Mouse (Mus musculus) liver, embryonic 11.5 days (tissue): Measurements from ENCODE around the gene Srsf5. TPM values are rescaled to one million over a fixed set of nuclear protein-coding genes. Genes with fewer than 3 reads are reported as not detected.
A peak's percentile ranks its signal among the peaks of the same experiment; 100 is the strongest.

Experiments used
- ATAC-seq: fragments of 200-750 bp; cut with Nextera tagmentation; replicated peaks from 2 replicates; pipeline ENCODE4 v1.8.0; 2017; ENCODE audit warnings: moderate number of reproducible peaks, mild to moderate bottlenecking, moderate TSS enrichment, moderate library complexity; ENCODE audit not compliant: low FRiP score
- DNase-seq: peaks from one replicate; pipeline ENCODE4 v3.0.0-alpha.2; 2017; ENCODE audit warnings: low spot score
- H3K27ac ChIP-seq: fragments of 300-500 bp; sonication (generic); 2 replicates; pipeline ENCODE4 v1.5.1; 2014; ENCODE audit warnings: mild to moderate bottlenecking, low read depth, low read length, control low read depth
- H3K27me3 ChIP-seq: fragments of 300-500 bp; sonication (generic); replicated peaks from 2 replicates; pipeline ENCODE4 v1.6.1; 2014; ENCODE audit warnings: low read length, mixed read lengths; ENCODE audit not compliant: control insufficient read depth, insufficient read depth
- H3K36me3 ChIP-seq: fragments of 300-500 bp; sonication (generic); 2 replicates; pipeline ENCODE4 v1.6.1; 2014; ENCODE audit warnings: mild to moderate bottlenecking, low read length, moderate library complexity, mixed read lengths; ENCODE audit not compliant: control insufficient read depth, insufficient read depth
- H3K4me1 ChIP-seq: fragments of 300-500 bp; sonication (generic); replicated peaks from 2 replicates; pipeline ENCODE4 v1.6.1; 2014; ENCODE audit warnings: low read length, mixed read lengths; ENCODE audit not compliant: control insufficient read depth, insufficient read depth
- H3K4me2 ChIP-seq: fragments of 300-500 bp; sonication (generic); 2 replicates; pipeline ENCODE4 v1.6.1; 2014; ENCODE audit warnings: mild to moderate bottlenecking, control low read depth, moderate library complexity
- H3K4me3 ChIP-seq: fragments of 300-500 bp; sonication (generic); 2 replicates; pipeline ENCODE4 v1.5.1; 2014; ENCODE audit warnings: low read depth, low read length, control low read depth
- H3K9ac ChIP-seq: fragments of 300-500 bp; sonication (generic); 2 replicates; pipeline ENCODE4 v1.6.1; 2014; ENCODE audit warnings: low read depth, low read length, control low read depth
- H3K9me3 ChIP-seq: fragments of 300-500 bp; sonication (generic); 2 replicates; pipeline ENCODE4 v1.6.1; 2016; ENCODE audit warnings: low read length, inconsistent platforms, mixed read lengths; ENCODE audit not compliant: control insufficient read depth
- WGBS: fragments of 180-500 bp; shearing (Covaris S2); extraction: QIAGEN DNeasy Blood & Tissue Kit; methylation state at CpG from one replicate; pipeline ENCODE4 v1.1.7; 2014; 5-methylcytosine and 5-hydroxymethylcytosine counted together
- polyA plus RNA-seq: library from polyadenylated mRNA; unstranded; fragments of >200 nt; fragmentation: Nextera tagmentation; extraction: Ambion mirVana; gene quantifications from 2 replicates; pipeline ENCODE4 v1.2.1, GENCODE M21; 2014

The Srsf5 gene
- polyA plus RNA-seq: 423 and 425 TPM in 2 replicates

DNA sequence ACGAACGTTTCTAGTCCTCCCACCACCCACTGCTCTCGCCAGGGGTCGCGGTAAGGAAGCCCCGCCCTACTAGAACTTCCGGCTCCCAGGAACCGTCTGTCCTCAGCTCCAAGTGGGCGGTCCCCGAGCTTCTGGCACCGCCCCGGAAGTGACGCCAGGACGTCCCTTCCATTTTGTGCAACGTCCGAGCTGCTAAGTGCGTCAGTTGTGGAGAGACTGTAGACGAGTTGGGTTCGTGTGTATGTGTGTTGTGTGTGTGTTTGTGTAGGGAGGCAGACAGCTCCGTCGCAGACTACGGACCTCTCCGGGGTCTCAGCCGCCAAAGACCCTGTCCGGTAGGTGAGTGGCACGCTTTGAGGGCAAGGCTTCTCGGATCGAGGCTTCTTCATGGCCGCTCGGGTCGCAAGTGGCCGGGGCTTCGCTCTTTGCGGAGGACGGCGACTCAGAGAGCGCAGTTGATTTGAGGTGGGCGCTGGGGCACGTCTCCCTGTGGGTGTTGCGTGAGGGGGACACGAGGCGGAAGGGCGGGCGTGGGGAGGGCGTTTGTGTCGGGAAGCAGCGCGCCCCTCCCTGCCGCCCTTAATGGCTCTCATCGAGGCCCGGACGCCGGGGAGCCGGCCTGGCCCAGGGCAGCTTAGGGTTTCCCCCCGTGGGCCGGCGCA lies at the start of gene Srsf5:
TSS of gene Srsf5 (plus strand) at position 171 of the 662 bp plus-strand sequence.
- under 1% methylated on average over 56 of the region's 57 CpGs for WGBS
- peak within 1 kb of the TSS; percentile 99 for H3K4me3 ChIP-seq
- peak within 1 kb of the TSS; percentile 91 for H3K4me2 ChIP-seq
- no peaks in the 10 kb centered on the region for H3K9me3 ChIP-seq
- ATAC-seq (peak; percentile 85), DNase-seq (peak; percentile 97)
- H3K27ac ChIP-seq: peak within 1 kb of the TSS; percentile 99
- H3K4me1 ChIP-seq: peaks cover 22% of the 10 kb centered on the region
- H3K9ac ChIP-seq: peak within 1 kb of the TSS; percentile 99
- no peaks in the 10 kb centered on the region for H3K27me3 ChIP-seq
- peaks cover 27% of the 10 kb centered on the region for H3K36me3 ChIP-seq

DNA sequence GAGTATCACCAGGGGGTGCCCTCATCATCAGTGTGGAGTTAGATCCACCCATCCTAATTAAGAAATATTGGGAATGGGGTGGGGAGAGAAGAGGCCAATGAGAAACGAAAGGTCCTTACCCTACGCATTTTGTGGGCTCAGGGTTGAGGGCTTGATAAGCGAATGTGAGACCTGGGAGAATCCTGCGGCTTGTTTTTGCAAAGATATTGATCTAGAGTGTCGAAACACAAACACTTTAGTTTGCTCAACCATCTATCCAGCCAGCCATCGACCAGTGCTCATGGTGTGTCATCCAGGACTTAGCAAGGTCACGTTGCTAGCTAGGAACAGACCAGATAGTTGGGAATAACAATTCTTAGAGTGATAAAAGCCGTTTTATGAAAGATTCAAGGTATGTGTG lies 35.7 kb upstream of the Srsf5 start:
- no peaks in the 10 kb centered on the region for H3K27me3 ChIP-seq
- no peak for DNase-seq
- H3K27ac ChIP-seq: no peak overlapping the region
- H3K4me1 ChIP-seq: no peaks in the 10 kb centered on the region
- no peaks in the 10 kb centered on the region for H3K36me3 ChIP-seq
- H3K4me2 ChIP-seq: no peak overlapping the region
- 66% methylated on average over 8 of the region's 8 CpGs for WGBS
- H3K9ac ChIP-seq: no peak overlapping the region
- no peak overlapping the region for H3K4me3 ChIP-seq
- peak; percentile 43; the same call in 1 of the 2 replicates for ATAC-seq
- H3K9me3 ChIP-seq: no peaks in the 10 kb centered on the region; the same call in 1 of the 2 replicates

DNA sequence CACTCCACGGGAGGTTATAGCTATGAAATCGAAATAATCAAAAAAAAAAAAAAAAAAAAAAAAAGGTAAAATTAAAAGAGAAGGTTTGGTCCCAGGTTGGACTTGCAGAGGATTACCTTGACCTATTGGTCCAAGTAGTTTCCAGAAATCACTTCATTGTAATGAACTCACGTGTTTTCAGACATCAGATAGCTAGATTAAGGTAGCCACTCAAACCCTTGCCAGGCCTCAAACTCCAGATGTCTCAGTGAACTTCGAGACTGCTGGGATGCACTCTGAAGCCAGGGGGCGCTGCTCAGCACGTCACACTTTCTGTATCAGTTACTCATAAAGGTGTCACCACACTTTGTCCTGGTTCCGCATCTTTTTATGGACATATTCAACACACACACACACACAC lies 27.5 kb upstream of the Srsf5 start:
- DNase-seq: no peak
- Histone ChIP-seq H3K36me3 (no peaks in the 10 kb centered on the region), H3K4me2 (no peak overlapping the region), H3K27me3 (peaks cover 6% of the 10 kb centered on the region; the same call in 1 of the 2 replicates), H3K9ac (no peak overlapping the region), H3K27ac (no peak overlapping the region), H3K4me1 (no peaks in the 10 kb centered on the region), H3K9me3 (no peaks in the 10 kb centered on the region), H3K4me3 (no peak overlapping the region)
- WGBS: 55% methylated on average over 7 of the region's 7 CpGs
- no peak for ATAC-seq

DNA sequence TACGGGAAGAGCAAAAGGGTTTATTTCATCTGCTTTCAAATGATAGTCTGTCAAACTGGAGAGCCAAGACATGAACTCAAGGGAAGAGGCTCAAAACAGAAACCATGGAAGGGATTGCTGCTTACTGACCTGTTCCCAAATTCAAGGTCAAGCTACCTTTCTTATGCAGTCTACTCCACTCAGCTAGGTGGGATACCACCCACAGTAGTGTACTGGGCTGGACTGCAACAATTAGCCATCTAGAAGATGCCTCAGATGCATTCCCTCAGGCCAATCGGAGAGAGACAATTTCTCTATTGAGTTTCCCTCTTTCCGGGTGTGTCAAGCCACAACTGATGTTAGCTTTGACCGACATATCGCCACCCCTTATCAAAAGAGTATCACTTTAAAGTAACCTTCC lies 24.0 kb upstream of the Srsf5 start:
- no peaks in the 10 kb centered on the region for H3K36me3 ChIP-seq
- H3K27ac ChIP-seq: no peak overlapping the region
- H3K4me1 ChIP-seq: 0 out of 2 replicates have a peak, but pooled peaks cover 4% of the 10 kb centered on the region
- H3K9me3 ChIP-seq: no peaks in the 10 kb centered on the region
- DNase-seq (no peak), ATAC-seq (no peak)
- H3K9ac ChIP-seq: no peak overlapping the region
- H3K27me3 ChIP-seq: peaks cover 7% of the 10 kb centered on the region
- no peak overlapping the region for H3K4me2 ChIP-seq
- WGBS: 84% methylated on average over 5 of the region's 5 CpGs
- no peak overlapping the region for H3K4me3 ChIP-seq

DNA sequence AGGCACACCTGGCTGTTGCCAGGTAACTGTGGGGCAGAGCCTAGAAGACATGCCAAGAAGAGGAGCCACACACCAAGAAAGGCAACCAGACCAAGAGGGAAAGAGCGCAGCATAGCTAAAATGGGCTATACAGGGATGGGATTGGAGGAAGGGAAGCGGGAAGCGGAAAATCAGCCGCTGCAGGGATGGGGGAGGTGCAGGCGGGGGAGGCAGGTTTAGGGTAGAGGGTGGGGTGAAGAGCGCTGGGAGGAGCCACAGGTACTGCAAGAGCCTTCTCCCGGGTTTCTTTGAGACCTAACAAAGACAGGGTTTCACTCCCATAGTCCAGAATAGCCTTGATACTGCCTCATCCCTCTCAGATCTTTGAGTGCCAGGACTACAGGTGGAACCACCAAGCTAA lies 22.4 kb upstream of the Srsf5 start:
- no peak for DNase-seq
- H3K4me3 ChIP-seq: no peak overlapping the region
- WGBS: 10% methylated on average over 7 of the region's 7 CpGs
- peak overlapping the region; percentile 28; the same call in 1 of the 2 replicates for H3K4me2 ChIP-seq
- H3K9ac ChIP-seq: no peak overlapping the region
- H3K27me3 ChIP-seq: peaks cover 7% of the 10 kb centered on the region
- no peak for ATAC-seq
- H3K36me3 ChIP-seq: no peaks in the 10 kb centered on the region
- peaks cover 4% of the 10 kb centered on the region; the same call in 1 of the 2 replicates for H3K4me1 ChIP-seq
- H3K27ac ChIP-seq: no peak overlapping the region
- no peaks in the 10 kb centered on the region for H3K9me3 ChIP-seq

DNA sequence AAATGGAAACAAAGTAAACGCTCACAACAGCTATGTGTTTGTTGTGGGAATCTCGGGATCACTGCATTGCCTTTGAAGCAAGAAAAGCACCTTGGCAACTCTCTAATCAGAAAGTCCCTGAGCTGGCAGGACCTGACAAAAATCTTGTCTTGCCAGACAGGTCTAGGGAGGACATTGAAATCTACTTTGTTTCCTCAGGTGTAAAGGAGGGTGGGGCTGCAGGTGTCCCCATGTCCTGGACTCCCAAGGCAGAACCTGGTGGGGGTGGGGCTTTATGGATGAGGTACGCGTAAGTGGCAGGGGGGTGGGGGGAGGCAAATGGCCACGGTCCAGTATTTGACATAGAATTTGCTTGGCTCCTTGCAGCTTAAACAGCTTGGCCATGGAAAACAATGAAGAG lies 21.7 kb upstream of the Srsf5 start:
- no peaks in the 10 kb centered on the region for H3K36me3 ChIP-seq
- no peak overlapping the region for H3K27ac ChIP-seq
- H3K9me3 ChIP-seq: no peaks in the 10 kb centered on the region
- no peak overlapping the region for H3K9ac ChIP-seq
- no peak overlapping the region for H3K4me3 ChIP-seq
- ATAC-seq: no peak
- 55% methylated on average over 5 of the region's 5 CpGs for WGBS
- no peak overlapping the region for H3K4me2 ChIP-seq
- peaks cover 7% of the 10 kb centered on the region for H3K27me3 ChIP-seq
- DNase-seq: no peak
- peaks cover 4% of the 10 kb centered on the region; the same call in 1 of the 2 replicates for H3K4me1 ChIP-seq

DNA sequence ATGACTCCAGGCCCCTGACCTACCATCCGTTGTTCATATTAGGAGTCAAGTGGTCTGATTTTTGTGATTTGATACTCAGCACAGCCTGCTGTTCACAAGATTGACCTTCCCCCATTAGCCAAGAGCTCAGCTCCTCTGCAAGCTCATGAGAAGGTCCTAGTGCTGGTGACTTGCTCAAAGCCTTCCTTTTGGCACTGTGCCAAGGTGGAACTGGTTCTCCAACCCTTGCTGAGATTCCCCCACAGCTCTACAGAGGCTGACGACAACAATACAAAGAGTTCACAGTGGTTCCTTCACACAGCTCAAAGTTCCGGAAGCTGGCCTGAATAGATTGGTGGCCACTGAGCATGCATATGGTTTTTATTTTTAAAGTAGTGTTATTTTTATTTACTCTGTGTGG lies 21.1 kb upstream of the Srsf5 start:
- no peak for DNase-seq
- H3K9ac ChIP-seq: no peak overlapping the region
- H3K4me2 ChIP-seq: no peak overlapping the region
- no peak for ATAC-seq
- peaks cover 4% of the 10 kb centered on the region; the same call in 1 of the 2 replicates for H3K4me1 ChIP-seq
- no peaks in the 10 kb centered on the region for H3K9me3 ChIP-seq
- H3K27me3 ChIP-seq: peaks cover 7% of the 10 kb centered on the region
- 83% methylated on average over 3 of the region's 3 CpGs for WGBS
- no peaks in the 10 kb centered on the region for H3K36me3 ChIP-seq
- no peak overlapping the region for H3K27ac ChIP-seq
- no peak overlapping the region for H3K4me3 ChIP-seq

DNA sequence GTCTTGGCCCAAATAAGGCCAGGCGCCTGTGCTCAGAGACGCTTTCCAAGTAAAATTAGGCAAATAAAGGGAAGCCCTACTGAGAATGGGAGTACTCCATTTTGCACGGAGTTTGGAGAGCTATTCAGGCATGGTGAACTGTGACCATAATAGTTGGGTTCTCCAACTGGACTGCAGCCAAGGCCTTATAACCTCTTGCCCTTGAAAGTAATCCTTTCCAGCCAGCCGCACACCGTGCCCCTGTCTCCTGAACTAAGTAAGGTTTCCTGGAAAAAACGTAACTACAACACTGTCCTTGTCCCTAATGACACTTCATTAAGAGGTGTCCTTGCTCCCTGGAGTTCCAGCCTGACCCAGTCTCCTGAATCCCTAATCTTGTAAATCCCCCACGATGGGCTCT lies 19.4 kb upstream of the Srsf5 start:
- DNase-seq: no peak
- 74% methylated on average over 7 of the region's 7 CpGs for WGBS
- Histone ChIP-seq H3K36me3 (no peaks in the 10 kb centered on the region), H3K27me3 (peaks cover 7% of the 10 kb centered on the region), H3K27ac (no peak overlapping the region), H3K4me2 (no peak overlapping the region), H3K9ac (no peak overlapping the region), H3K4me3 (no peak overlapping the region), H3K9me3 (no peaks in the 10 kb centered on the region), H3K4me1 (peaks cover 4% of the 10 kb centered on the region; the same call in 1 of the 2 replicates)
- no peak for ATAC-seq

DNA sequence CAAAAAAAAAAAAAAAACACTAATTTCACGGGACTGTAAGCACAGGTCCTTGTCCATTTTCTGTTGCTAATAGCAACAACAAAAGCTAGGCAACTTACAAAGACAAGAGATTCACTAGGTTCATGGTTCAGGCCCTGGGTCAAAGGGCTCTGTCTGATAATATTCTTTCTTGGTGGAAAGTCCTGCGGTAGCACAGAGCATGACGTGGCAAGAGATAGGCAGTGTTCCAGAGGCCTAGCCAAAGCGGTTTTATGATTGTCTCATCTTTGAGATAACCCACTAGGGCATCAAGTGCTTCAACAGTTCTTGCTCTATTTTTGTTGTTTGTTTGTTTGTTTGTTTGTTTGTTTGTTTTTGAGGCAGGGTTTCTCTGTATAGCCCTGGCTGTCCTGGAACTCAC lies 18.8 kb upstream of the Srsf5 start:
- no peak overlapping the region for H3K4me2 ChIP-seq
- ATAC-seq (peak; percentile 75), DNase-seq (no peak)
- H3K4me3 ChIP-seq: no peak overlapping the region
- no peaks in the 10 kb centered on the region for H3K9me3 ChIP-seq
- WGBS: 64% methylated on average over 4 of the region's 4 CpGs
- H3K9ac ChIP-seq: no peak overlapping the region
- H3K36me3 ChIP-seq: no peaks in the 10 kb centered on the region
- H3K27me3 ChIP-seq: peaks cover 2% of the 10 kb centered on the region; the same call in 1 of the 2 replicates
- H3K4me1 ChIP-seq: peaks cover 6% of the 10 kb centered on the region; the same call in 1 of the 2 replicates
- no peak overlapping the region for H3K27ac ChIP-seq
